Mouse (Mus musculus) frontal cortex, postnatal 25 days (tissue): ENCODE measurements around the gene Tmub2.

Source experiments
- DNase-seq, 2 experiments: peaks; one replicate each; pipeline ENCODE4 v3.0.0; 2022; ENCODE audit warnings: low spot score in 2 of 2

Tmub2 gene

DNA sequence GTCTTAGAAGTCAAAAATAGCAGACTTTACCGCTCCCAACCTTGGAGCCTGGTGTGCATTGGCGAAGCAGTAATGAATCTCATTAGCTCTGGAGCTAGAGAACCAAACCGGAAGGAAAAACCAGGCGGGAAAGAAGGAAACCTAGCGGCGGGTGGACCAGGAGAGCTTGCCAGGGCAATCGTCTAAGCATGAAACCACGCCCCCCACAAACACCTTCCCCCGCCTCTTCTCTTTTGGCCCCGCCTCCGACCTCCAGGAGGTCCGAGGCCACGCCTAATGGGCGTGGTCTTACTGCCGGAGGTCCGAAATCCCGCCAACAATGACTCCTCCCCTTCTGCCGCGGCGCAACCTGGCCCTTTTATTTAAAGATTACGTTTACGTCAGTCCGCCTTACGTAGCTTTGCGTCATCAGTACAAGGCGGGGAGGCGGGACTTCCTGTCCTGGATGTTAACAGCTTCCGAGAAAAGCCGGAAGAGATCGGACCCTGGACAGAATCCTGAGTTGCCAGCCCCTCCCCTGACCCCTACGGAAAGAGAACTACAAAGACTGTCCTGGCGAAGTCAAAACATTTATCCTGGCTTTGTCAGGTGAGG is at the start of gene Tmub2:
Gene Tmub2 (plus strand): TSS at position 431 of the 594 bp plus-strand sequence.
- DNase-seq = peak; percentile 93 to 95

DNA sequence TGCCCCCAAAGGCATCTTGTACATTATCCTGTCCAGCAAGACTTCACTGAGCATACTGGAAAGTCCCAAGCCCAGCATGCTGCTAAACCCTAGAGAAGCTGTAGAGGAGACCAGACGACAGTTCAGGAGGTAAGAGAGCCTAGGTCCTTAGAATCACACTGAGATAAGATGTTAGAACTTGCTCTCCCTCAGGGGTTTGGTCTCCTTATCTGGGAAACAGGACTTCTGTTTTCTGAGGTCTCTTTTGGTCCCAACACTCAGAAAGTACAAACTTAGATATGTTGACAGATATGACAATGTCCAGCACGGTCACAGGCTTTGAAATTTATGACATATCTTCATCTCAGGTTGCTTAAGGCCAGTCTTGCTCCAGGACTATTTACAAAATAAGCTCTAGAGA is 48.7 kb upstream of the Tmub2 start:
- DNase-seq = no peak

DNA sequence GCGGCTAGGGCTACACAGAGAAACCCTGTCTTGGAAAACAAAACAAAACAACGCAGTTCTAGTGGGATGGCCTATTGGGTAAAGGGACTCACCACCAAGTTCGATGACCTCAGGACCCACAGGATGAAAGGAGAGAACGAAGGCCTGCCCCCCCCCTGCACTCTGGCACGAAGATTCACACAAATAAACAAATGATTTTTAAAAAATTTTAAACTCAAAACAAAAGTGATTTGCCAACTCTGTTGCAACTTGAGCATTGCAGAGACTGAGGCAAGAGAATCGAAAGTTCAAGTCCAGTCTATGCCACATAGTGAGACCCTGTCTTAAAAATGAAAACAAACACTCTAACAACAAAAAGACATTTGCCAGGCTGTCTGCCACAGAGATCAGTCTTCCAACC is 44.1 kb upstream of the Tmub2 start:
- no peak for DNase-seq

DNA sequence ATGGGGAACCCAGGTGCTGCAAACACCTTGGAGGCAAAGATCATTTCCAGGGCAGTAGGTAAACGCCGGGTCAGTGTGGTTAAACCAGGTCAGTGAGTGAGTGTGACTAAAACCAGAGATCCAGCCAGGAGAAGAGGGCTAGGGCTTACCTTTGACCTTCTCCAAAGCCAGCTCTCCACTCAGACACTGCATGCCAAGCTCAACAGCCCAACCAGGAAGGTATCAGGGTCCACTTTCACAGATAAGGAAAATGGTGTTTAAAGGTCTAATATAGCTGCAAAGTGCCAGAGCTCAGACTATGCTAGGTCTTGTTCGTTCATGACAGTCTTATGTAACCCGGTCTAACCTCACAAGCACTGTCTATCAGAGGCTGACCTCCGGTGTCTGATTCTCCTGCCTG is 43.5 kb upstream of the Tmub2 start:
- no peak for DNase-seq

DNA sequence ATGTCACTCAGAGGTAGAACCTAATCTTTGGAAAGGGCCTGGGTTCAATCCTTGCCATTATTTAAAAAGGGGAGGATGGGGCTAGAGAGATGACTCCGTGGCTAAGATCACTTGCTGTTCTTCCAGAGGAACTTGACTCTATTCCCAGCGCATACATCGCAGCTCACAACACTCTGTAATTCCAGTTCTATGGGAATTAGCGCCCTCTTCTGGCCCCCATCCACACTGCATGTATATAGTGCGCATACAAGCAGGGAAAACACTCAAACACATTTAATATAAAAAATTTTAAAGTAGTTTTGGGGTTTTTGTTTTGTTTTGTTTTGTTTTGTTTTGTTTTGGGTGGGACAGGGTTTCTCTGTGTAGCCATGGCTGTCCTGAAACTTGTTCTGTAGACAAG is 42.9 kb upstream of the Tmub2 start:
- DNase-seq = no peak

DNA sequence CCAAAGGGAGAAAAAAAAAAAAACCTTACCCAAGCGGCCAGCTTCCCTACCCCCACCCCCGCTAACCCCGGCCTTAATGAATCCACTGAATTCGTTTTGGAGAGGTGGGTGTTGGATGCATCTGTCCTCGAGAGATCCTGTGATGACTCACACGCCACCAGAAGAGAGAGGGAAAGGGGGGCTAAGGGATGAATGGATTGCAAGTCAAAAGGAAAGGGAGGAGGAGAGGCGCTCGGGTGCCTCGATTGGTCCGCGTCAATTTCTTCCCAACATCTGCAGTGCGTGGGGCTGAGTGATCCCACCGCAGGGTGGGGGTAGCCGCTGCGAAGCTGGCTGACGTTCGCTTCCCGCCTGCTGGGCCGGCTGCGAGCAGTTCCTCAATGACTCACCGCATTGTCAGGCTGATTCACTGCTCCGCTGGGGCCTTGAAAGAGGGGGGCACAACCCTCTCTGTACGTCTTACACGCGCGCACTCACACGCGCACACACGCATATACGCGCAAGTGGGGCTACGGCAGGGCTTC is 39.7 kb upstream of the Tmub2 start:
- DNase-seq = peak; percentile 64 to 65

DNA sequence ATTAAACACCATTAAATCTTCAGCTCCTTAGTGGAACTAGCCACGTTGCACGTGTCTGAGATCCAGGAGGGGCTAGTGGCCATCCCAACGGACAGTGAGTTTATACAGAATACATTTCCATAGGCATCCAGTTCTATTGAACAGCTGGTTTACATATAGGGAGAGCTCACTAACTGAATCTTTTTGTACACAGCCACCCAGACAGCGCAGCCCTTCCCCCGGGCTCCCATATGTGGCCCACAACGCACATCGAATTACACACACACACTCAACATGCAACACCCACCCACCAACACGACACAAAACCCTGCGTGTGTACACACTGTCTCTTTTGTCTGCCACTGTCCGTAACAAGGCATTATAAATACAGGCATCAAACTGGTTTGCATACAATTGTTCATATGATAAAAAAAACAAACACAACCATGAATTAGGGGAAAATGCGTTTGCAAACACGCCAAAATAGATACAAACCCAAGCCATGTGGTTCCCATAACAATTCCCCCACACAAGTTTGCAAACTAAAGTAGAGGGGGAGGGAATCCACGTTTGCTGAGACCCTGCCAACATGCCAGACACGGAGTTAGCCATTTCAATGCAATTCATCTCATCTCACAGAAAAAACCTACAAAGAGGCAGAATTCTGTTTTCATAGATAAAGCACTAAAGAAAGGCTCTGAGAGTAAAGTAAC is 39.0 kb upstream of the Tmub2 start:
- no peak for DNase-seq

DNA sequence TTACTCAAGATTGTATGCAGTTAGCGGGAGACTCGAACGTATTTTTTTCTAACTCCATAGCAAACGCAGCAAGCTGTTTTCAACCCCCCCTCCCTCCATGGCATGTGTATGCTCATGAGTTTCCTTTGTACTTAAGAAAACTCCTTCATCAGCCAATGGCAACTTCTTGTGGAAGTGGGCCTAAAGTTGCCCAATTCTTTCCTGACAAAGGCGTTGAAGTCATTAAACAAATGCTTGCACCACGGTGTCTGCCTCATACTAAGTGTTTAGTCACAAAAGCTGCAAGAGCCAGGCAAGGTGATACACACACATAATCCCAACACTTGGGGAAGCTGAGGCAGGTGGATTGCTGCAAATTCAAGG is 38.5 kb upstream of the Tmub2 start:
- no peak for DNase-seq

DNA sequence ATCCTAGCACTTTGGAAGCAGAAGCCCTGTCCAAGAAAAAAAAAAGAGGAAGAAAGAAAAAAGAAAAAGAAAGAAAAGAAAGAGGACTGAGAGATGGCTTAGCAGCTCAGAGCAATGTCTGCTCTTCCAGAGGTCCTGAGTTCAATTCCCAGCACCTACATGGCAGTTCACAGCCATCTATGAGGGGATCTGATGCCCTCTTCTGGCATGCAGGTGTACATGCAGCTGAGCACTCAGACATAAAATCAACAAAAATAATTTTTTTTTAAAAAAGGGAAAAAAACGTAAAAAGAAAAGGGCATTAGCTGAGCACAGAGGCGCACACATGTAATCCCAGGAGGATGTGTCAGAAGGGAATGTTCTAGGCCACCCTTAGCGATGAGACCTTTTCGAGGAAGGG is 37.9 kb upstream of the Tmub2 start:
- no peak for DNase-seq

DNA sequence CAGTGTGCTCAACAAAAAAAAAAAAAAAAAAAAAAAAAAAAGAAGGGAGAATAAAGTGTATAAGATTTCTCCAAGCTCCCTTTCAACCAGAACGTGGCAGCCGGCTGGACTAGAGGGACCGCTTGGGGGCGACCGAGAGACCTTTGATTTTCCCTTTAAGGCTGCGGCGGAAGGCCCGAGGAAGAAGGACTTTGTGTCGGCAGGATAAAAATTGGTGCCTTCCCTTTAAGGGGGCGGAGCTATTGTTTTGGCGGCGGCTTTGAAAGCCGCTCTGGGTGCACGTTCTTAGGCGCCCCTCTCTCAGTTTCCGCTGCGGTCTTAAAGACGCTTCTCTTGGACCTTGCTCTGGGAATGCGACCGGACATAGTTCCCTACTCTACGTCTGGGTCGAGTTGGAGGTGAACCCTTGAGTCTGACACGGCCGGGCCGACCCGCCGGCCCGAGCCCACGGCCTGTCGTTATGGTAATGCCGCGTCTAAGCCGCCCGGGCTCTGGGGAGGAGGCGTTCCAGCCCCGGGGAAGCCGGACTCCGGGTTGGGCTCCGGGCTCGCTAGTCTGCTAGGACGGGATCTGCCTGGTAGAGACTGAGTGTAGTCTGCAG is 36.0 kb upstream of the Tmub2 start, which contains the start of gene BC030867:
Gene BC030867 (plus strand): TSS at position 253 of the 601 bp plus-strand sequence.
- peak; percentile 95 to 96 for DNase-seq

DNA sequence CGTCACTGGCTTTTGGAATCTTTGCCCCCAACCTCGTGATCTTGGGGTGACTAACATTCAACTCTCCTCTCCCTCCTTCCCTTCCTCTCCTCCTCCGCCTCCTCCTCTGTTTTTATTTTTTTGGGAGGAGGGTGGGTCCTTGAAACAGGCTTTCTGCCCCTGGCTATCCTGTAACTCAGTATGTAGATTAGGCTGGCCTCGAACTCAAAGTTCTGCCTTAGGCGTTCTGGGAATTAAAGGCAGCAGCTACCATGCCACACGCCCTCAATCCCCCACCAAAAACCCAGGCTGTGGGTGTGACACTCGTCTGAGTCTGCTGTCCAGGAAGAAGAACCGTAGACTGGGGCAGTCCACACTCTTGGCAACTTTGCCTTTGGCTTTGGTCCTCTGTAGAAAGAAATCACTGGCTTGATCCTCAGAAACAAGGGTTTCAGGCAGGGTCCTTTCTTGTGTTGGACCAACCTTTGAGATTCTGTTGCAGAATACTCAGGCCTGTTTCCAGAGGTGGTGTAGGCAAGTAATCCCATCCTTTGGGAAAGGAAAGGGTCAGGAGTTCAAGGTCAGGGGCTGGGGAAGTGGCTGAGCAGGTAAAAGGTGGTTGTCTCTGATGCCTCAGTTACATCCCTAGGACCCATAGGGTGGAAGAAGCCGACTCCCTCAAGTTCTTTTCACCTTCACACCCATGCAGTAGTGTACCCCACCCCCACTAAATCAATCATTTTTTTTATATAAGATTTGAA is 35.2 kb upstream of the Tmub2 start:
- DNase-seq = no peak

DNA sequence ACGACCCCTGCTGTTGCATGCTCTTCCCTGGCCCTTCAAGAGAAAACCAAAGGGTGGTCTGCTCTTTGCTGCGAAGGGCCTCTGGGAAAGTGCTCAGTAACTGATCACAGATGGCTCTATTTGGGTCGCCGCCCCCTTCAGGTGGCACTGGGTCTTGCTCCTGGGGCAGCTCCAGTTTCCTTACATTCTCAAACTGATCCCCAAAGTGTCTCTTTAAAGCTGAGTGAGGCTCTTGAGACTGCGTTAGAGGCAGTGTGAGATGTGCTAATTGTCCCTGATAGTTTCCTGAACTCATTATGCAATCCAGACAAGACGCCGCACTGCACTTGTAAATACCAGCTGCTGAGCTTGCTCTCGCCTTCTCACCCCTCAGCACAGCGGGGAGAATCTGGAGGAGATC is 27.2 kb upstream of the Tmub2 start:
- no peak for DNase-seq

DNA sequence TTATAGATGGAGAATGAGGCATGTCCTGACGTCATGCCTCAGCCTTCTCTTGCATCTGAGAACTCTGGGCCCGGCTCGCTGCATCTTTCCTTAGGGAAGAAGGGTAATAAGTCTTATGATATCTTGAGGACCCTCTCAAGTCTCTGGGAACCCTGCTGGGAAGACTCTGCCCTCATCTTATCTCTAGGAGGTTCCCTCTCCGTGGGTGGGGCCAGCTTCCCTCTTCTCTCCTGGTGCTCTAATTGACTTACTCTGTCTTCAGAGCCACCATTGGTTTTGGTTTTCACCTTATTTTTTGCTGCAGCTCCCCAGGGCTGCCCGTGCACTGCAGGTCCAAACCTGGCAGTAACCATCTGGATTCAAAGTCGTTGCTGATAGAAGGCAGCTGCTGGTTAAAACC is 26.6 kb upstream of the Tmub2 start:
- DNase-seq = no peak

DNA sequence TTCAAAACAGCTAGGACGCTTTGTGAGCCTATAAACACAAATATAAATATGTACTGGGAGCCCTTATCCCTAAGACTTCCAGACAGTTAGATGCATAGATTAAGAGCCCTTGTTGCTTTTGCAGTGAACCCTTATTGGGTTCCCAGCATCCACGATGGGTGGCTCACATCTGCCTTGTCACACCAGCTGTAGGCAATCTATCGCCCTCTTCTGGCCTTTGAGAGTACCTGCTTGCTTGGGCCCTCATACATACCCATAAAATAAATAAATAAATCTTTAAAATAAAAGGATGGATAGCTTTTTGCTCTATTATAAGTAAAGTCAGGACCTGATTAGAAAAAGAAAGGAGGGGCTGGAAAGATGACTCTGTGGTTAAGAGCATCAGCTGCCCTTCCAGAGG is 26.2 kb upstream of the Tmub2 start:
- no peak for DNase-seq

DNA sequence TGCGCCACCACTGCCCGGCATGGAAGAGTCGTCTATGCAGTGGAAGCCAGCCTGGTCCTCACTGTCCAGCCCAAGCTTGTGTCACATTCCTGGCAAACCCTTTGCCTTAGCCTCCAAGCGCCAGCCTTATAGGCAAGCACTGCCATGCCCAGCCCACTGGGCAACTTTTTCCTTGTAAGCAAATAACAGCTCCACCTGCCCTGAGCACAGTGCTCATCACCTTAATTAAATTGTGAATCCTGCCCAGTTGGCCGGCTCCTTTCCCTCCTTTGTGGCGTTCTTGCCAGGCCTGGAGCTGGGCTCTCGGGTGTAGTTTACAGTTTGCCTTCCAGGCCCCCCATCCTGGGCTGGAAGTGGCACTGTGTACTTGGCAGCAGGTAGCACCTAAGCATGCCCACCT is 21.5 kb upstream of the Tmub2 start:
- no peak for DNase-seq

DNA sequence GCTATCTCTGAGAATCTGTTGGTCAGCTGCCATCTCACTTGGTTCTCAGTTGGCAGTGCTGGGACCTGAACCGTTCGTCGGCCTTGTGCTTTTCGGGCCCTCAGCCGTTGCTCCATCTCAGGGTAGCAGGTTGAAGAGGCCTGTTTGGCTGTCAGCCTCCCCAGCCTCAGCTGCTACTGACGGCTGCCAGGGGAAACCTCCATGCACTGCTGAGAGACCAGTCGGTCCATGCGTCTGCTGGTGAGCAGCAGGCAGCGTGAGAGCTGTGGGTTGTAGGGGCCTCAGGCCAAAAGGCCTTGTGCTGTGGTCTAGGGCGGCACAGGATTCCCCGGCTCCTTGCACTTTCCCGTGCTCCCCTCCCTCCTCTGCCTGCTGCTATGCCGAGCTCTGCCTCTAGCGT is 18.9 kb upstream of the Tmub2 start:
- DNase-seq = no peak

DNA sequence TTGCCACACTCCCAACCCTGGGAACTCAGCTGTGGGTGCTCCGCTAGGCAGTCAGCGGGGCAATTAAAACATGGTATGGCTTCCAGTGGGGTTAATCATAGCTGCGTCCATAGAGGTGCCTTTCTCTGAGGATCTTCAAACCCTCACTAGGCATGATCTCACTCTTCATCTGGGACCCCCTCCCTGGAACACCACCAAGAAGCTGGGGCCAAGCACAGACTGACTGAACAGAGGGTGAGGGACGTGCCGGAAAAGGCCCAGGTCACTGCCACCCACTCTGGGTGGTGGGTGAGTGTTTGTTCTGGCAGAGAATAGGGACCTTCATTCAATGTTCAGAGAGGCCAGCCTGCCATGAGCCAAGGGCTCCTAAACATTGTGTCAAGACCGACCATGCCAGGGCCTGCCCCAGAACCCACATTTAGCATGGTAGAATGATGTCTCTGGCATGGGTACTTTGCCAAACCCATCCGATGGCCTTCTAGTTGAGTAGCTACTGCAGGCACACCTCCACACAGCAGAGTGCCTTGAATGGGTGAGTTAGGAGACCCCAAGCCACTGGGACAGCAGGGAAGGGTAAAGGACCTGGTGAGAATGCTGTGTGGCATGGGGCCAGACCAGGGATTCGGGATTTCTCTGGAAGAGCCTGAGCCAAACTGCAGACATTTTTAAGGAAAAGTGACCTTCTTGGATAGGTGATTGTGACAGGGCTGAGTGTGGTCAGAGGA is 17.9 kb upstream of the Tmub2 start:
- no peak for DNase-seq

DNA sequence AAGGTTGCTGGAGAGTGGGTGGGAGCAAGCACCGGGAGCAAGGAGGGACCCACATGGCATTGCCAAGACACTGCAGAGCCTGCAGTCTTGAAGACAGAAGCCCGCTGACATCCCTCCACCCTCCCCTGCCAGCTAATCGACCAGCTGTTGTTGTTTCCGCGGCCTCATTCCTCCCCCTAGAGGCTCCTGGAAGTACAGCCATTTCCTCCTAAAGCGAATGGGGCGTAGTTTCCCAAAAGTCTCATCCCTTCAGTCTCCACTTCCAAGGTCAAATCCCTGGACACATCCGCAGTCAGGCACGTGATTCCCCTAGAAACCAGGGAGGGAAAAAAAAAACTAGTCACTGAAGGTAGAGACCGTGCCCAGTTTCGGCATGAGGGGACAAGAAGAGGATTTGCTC is 17.3 kb upstream of the Tmub2 start:
- peak in 1 of 2 experiments; percentile 60 for DNase-seq

DNA sequence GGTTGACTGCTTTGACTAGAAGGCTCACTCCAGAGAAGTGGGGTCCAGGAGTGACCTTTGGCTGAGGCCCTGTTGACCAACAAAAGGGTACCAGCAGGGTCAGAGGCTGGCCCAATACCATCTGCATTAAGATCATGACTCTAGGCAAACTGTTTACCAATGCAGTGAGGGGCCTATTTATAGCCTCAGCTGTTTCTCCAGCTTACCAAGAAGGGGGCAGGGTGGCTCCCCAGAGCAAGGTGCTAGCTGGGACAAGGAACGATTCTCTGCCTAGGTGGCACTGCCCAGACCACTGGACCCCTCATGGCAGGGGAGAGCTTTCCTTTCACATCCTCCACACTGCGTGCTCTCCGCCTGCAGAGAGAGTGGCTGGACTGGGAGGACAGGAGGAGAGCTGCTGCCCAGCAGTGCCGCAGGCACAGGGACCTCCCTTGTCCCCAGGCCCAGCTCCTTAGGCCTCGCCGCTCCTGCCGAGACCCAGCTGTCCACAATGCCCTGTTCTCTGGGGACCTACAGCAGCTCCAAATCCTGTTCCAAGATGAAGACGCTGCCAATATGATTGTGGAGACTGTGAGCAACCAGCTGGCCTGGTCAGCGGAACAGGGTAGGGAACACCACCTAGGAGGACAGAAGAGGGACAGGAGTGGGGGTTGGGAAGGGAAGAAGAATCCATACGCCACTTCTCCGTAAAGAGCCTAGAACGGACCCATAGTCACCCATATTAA is 16.0 kb upstream of the Tmub2 start, which contains the start of gene Asb16:
Gene Asb16 (plus strand): TSS at position 224 of the 725 bp plus-strand sequence.
- no peak for DNase-seq

DNA sequence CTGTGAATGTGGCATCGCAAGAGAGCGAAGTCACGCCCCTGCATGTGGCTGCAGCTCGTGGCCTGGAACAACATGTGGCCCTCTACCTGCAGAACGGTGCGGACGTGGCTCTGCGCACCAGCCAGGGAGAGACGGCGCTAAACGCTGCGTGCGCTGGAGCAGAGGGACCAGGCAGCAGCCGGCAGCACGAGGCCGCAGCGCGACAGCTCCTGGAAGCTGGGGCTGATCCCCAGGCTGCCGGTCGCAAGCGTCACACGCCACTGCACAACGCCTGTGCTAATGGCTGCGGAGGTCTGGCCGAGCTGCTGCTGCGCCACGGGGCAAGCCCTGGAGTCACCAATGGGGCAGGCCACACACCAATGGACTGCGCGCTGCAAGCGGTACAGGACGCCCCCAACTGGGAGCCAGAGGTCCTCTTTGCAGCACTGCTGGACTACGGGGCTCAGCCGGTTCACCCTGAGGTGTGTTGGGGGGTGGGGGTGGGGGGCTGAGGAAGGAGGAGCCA is 8.3 kb upstream of the Tmub2 start:
- no peak for DNase-seq

DNA sequence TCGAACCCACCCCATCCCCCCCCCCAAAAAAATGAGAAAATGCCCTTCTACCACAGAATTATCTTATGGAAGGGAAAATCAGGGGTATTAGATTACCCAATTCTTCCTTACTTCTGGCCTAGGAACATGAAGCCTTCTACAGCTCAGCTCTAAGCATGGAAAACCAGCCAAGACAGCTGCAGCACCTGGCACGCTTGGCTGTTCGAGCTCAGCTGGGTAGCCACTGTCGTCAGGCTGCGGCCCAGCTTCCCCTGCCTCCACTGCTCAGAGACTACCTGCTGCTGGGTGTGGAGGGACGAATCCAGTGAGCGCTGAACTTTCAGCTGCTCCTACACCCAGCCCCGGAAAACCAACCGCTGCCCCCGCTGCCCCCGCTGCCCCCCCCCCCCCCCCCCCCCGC is 7.0 kb upstream of the Tmub2 start:
- DNase-seq = no peak
